ENCODE assay signal across 16 mouse cellular contexts in the genomic region with DNA sequence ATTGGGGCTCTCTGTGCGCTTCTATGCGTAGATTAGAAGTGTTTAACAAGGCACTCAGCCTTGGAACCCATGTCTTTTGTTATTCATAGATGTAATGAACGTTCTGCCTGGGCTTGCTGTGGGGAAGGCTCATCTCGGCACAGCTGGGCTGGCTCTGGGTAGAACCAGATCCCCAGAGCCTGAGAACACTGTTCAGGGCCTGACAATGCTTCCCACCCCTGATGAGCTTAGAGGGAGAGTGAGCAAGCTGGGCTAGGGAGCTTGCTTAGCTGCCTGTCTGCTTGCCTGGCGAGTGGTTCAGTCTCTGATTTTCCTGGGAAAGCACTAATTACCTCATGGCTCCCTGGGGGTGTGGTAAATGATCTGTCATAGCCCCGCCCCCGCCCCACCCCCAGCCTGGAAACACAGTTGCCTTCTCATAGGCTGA. TPM values are rescaled to one million over a fixed set of nuclear protein-coding genes. Genes with fewer than 3 reads are reported as not detected.
DNase-seq lines count a peak whose midpoint lies in the region; ATAC-seq and TF ChIP-seq lines count a peak whose summit lies in the region.
"Had no signal": no experiment of that assay in that cellular context is flagged by ENCODE, and none has a peak within 500 bp of the region (broad histone marks: within the 10 kb centered on the region; RNA-seq: fewer than 3 reads in every experiment).

No protein-coding gene starts in this region.

- H3K27me3 ChIP-seq in hindbrain, embryonic 10.5 days (ENCODE audit: insufficient read depth, poor library complexity, severe bottlenecking) = peaks cover 17% of the 10 kb centered on the region
- H3K27me3 ChIP-seq in hindbrain, embryonic 14.5 days (ENCODE audit: control insufficient read depth, insufficient read depth, low read length) = no peaks in the 10 kb centered on the region
- H3K27me3 ChIP-seq in neural tube, embryonic 14.5 days (ENCODE audit: control insufficient read depth, insufficient read depth, low read length) = no peaks in the 10 kb centered on the region
- no peaks in the 10 kb centered on the region for H3K27me3 ChIP-seq in embryonic facial prominence, embryonic 13.5 days
- H3K27me3 ChIP-seq in stomach, postnatal 0 days (ENCODE audit: control insufficient read depth, insufficient read depth, low read length) = no peaks in the 10 kb centered on the region
- H3K27me3 ChIP-seq: embryonic facial prominence, embryonic 12.5 days had no signal

- peak overlapping the region; percentile 41; the same call in 1 of the 2 replicates for H3K27ac ChIP-seq in hindbrain, embryonic 10.5 days
- no peak overlapping the region for H3K27ac ChIP-seq in hindbrain, embryonic 14.5 days
- no peak overlapping the region for H3K27ac ChIP-seq in neural tube, embryonic 14.5 days (ENCODE audit: low read depth, low read length)
- no peak overlapping the region for H3K27ac ChIP-seq in embryonic facial prominence, embryonic 13.5 days
- H3K27ac ChIP-seq in stomach, postnatal 0 days (replicated peaks) = no peak overlapping the region
- H3K27ac ChIP-seq: embryonic facial prominence, embryonic 12.5 days; macrophage had no signal

- TF ChIP-seq CTCF in stomach, postnatal 0 days (IDR thresholded peaks at IDR 0.05; ENCODE audit: low read depth) = no peak

- no peak overlapping the region for H3K9ac ChIP-seq in hindbrain, embryonic 14.5 days
- no peak overlapping the region for H3K9ac ChIP-seq in neural tube, embryonic 14.5 days (replicated peaks; ENCODE audit: low read depth, low read length)
- H3K9ac ChIP-seq in embryonic facial prominence, embryonic 13.5 days = 0 out of 2 replicates have a peak overlapping the region, but pooled peaks have one; percentile 32
- no peak overlapping the region for H3K9ac ChIP-seq in stomach, postnatal 0 days (ENCODE audit: low read length)
- H3K9ac ChIP-seq: embryonic facial prominence, embryonic 12.5 days had no signal

- DNase-seq in hindbrain, embryonic 10.5 days (ENCODE audit: low spot score) = peak; percentile 17
- DNase-seq in hindbrain, embryonic 14.5 days (ENCODE audit: low spot score) = no peak
- no peak for DNase-seq in neural tube, embryonic 10.5 days (ENCODE audit: extremely low spot score, low spot score)
- peak; percentile 45 for DNase-seq in stomach, postnatal 0 days (ENCODE audit: low spot score)
- no peak for DNase-seq in testis, postnatal 14 days (ENCODE audit: low spot score)
- DNase-seq: heart, postnatal 10 days; thymus, adult 18-20 months had no signal

- no peaks in the 10 kb centered on the region for H3K9me3 ChIP-seq in hindbrain, embryonic 10.5 days
- no peaks in the 10 kb centered on the region for H3K9me3 ChIP-seq in hindbrain, embryonic 14.5 days (ENCODE audit: control insufficient read depth, low read length)
- H3K9me3 ChIP-seq in neural tube, embryonic 14.5 days (ENCODE audit: control insufficient read depth, low read length) = no peaks in the 10 kb centered on the region
- no peaks in the 10 kb centered on the region for H3K9me3 ChIP-seq in embryonic facial prominence, embryonic 13.5 days
- no peaks in the 10 kb centered on the region for H3K9me3 ChIP-seq in stomach, postnatal 0 days (ENCODE audit: control insufficient read depth, low read length)
- H3K9me3 ChIP-seq: embryonic facial prominence, embryonic 12.5 days had no signal

- WGBS in hindbrain, embryonic 10.5 days = 14% methylated on average over 7 of the region's 7 CpGs
- WGBS in hindbrain, embryonic 14.5 days = 16% methylated on average over 7 of the region's 7 CpGs
- 11% methylated on average over 7 of the region's 7 CpGs for WGBS in neural tube, embryonic 14.5 days
- WGBS in embryonic facial prominence, embryonic 13.5 days = 18% methylated on average over 7 of the region's 7 CpGs
- WGBS in stomach, postnatal 0 days = 28% methylated on average over 7 of the region's 7 CpGs

- H3K36me3 ChIP-seq in hindbrain, embryonic 10.5 days = no peaks in the 10 kb centered on the region
- no peaks in the 10 kb centered on the region for H3K36me3 ChIP-seq in hindbrain, embryonic 14.5 days (replicated peaks; ENCODE audit: control insufficient read depth, insufficient read depth)
- no peaks in the 10 kb centered on the region for H3K36me3 ChIP-seq in neural tube, embryonic 14.5 days (ENCODE audit: control insufficient read depth, insufficient read depth, low read length)
- no peaks in the 10 kb centered on the region for H3K36me3 ChIP-seq in embryonic facial prominence, embryonic 13.5 days
- H3K36me3 ChIP-seq in stomach, postnatal 0 days (ENCODE audit: control insufficient read depth, insufficient read depth, low read length) = no peaks in the 10 kb centered on the region
- H3K36me3 ChIP-seq: embryonic facial prominence, embryonic 12.5 days had no signal

- ATAC-seq in hindbrain, embryonic 14.5 days (ENCODE audit: low FRiP score) = no peak
- peak; percentile 18; the same call in 1 of the 2 replicates for ATAC-seq in neural tube, embryonic 14.5 days (ENCODE audit: low read depth)
- ATAC-seq in embryonic facial prominence, embryonic 13.5 days (ENCODE audit: insufficient number of reproducible peaks, insufficient read depth, low FRiP score, low TSS enrichment, low read depth) = no peak
- peak; percentile 38; the same call in 1 of the 2 replicates for ATAC-seq in stomach, postnatal 0 days (ENCODE audit: low FRiP score, low TSS enrichment)
- ATAC-seq in megakaryocyte, adult 5-6 weeks (ENCODE audit: poor library complexity, severe bottlenecking) = no peak
- ATAC-seq: CD4-positive, CD25-positive, alpha-beta regulatory T cell, adult 4 months had no signal

- H3K4me3 ChIP-seq in hindbrain, embryonic 10.5 days = no peak overlapping the region
- no peak overlapping the region for H3K4me3 ChIP-seq in hindbrain, embryonic 14.5 days (replicated peaks; ENCODE audit: low read length)
- no peak overlapping the region for H3K4me3 ChIP-seq in neural tube, embryonic 14.5 days (ENCODE audit: low read depth, low read length)
- H3K4me3 ChIP-seq in embryonic facial prominence, embryonic 13.5 days = no peak overlapping the region
- H3K4me3 ChIP-seq in stomach, postnatal 0 days (ENCODE audit: low read depth, low read length) = no peak overlapping the region
- H3K4me3 ChIP-seq: embryonic facial prominence, embryonic 12.5 days had no signal

- peaks cover 53% of the 10 kb centered on the region for H3K4me1 ChIP-seq in hindbrain, embryonic 10.5 days (replicated peaks)
- peaks cover 8% of the 10 kb centered on the region for H3K4me1 ChIP-seq in hindbrain, embryonic 14.5 days (replicated peaks; ENCODE audit: control insufficient read depth, insufficient read depth, low read length)
- peaks cover 6% of the 10 kb centered on the region; the same call in 1 of the 2 replicates for H3K4me1 ChIP-seq in neural tube, embryonic 14.5 days (ENCODE audit: control insufficient read depth, insufficient read depth, low read length)
- peaks cover 16% of the 10 kb centered on the region for H3K4me1 ChIP-seq in embryonic facial prominence, embryonic 13.5 days
- H3K4me1 ChIP-seq in stomach, postnatal 0 days (replicated peaks; ENCODE audit: control insufficient read depth, insufficient read depth) = no peaks in the 10 kb centered on the region

- no peak overlapping the region for H3K4me2 ChIP-seq in hindbrain, embryonic 14.5 days (replicated peaks)
- H3K4me2 ChIP-seq in neural tube, embryonic 14.5 days (ENCODE audit: low read depth, low read length) = no peak overlapping the region
- no peak overlapping the region for H3K4me2 ChIP-seq in embryonic facial prominence, embryonic 13.5 days
- H3K4me2 ChIP-seq in stomach, postnatal 0 days (replicated peaks; ENCODE audit: low read depth) = no peak overlapping the region
- H3K4me2 ChIP-seq: embryonic facial prominence, embryonic 12.5 days had no signal

- TF ChIP-seq EP300 in stomach, postnatal 0 days (optimal IDR thresholded peaks at IDR 0.05) = no peak

RNA-seq across cellular contexts. Expression of gene Sirpa, which starts 4.8 kb away (rescaled TPM):
- polyA plus RNA-seq in hindbrain, embryonic 10.5 days (2016; fragmentation: Nextera tagmentation; extraction: Ambion mirVana) = 19.6 and 20.9 TPM in 2 replicates
- 38.6 and 40.7 TPM in 2 replicates for polyA plus RNA-seq in hindbrain, embryonic 14.5 days (2014; fragmentation: Nextera tagmentation; extraction: Ambion mirVana)
- 36.4 and 39.8 TPM in 2 replicates for polyA plus RNA-seq in neural tube, embryonic 14.5 days (2014; fragmentation: Nextera tagmentation; extraction: Ambion mirVana)
- polyA plus RNA-seq in embryonic facial prominence, embryonic 13.5 days (2015; fragmentation: Nextera tagmentation; extraction: Ambion mirVana) = 22.0 and 24.1 TPM in 2 replicates
- polyA plus RNA-seq in stomach, postnatal 0 days (2015; fragmentation: Nextera tagmentation; extraction: Ambion mirVana) = 13.2 and 14.7 TPM in 2 replicates
- total RNA-seq in megakaryocyte, adult 5-6 weeks (2015) = 290 and 306 TPM in 2 replicates
- 325 and 361 TPM in 2 replicates for total RNA-seq in megakaryocyte, adult 5-6 weeks (2017)

RNA-seq across cellular contexts. Expression of gene F830045P16Rik, which starts 51.4 kb away (rescaled TPM):
- polyA plus RNA-seq in hindbrain, embryonic 10.5 days (2016; fragmentation: Nextera tagmentation; extraction: Ambion mirVana) = not detected in 2 replicates
- polyA plus RNA-seq in hindbrain, embryonic 14.5 days (2014; fragmentation: Nextera tagmentation; extraction: Ambion mirVana) = not detected in 2 replicates
- polyA plus RNA-seq in neural tube, embryonic 14.5 days (2014; fragmentation: Nextera tagmentation; extraction: Ambion mirVana) = not detected in 2 replicates
- not detected in 2 replicates for polyA plus RNA-seq in embryonic facial prominence, embryonic 13.5 days (2015; fragmentation: Nextera tagmentation; extraction: Ambion mirVana)
- 0.05 TPM in 1 of 2 replicates, not detected in the other for polyA plus RNA-seq in stomach, postnatal 0 days (2015; fragmentation: Nextera tagmentation; extraction: Ambion mirVana)
- not detected in 2 replicates for total RNA-seq in megakaryocyte, adult 5-6 weeks (2015)
- not detected in 2 replicates for total RNA-seq in megakaryocyte, adult 5-6 weeks (2017)
- total RNA-seq: heart, postnatal 10 days; liver, adult 2 months had no signal
- polyA plus RNA-seq: CD4-positive, CD25-positive, alpha-beta regulatory T cell, adult 4 months; embryonic facial prominence, embryonic 12.5 days; gonadal fat pad, adult 2 months; liver, adult 2 months; small intestine, adult 2 months had no signal

Comparison
In these comparisons a context has a peak if more than half of its experiments do, and no peak if none do; other contexts are left out.
1. DNase-seq: peak in hindbrain, embryonic 10.5 days (single experiment) and stomach, postnatal 0 days (single experiment); none in hindbrain, embryonic 14.5 days (single experiment), neural tube, embryonic 10.5 days (single experiment) and testis, postnatal 14 days (single experiment).
2. ATAC-seq: peak in neural tube, embryonic 14.5 days (single experiment) and stomach, postnatal 0 days (single experiment); none in hindbrain, embryonic 14.5 days (single experiment), embryonic facial prominence, embryonic 13.5 days (single experiment) and megakaryocyte, adult 5-6 weeks (single experiment).